Mouse (Mus musculus) lung, adult 2 months (tissue): ENCODE data around the gene Arpc2. TPM values are rescaled to one million over a fixed set of nuclear protein-coding genes. Genes with fewer than 3 reads are reported as not detected.
A peak's percentile ranks its signal among the peaks of the same experiment; 100 is the strongest.

ENCODE experiments used
- DNase-seq: peaks from one replicate; pipeline ENCODE4 v3.0.0; 2022
- H3K4me1 ChIP-seq: fragments of 200-500 bp; 2 replicates; pipeline ENCODE4 v1.6.1; 2011; ENCODE audit warnings: low read length; ENCODE audit not compliant: control insufficient read depth, insufficient read depth
- H3K4me3 ChIP-seq: fragments of 200-500 bp; replicated peaks from 2 replicates; pipeline ENCODE3; 2011; ENCODE audit warnings: low read depth, mild to moderate bottlenecking, control low read depth, low read length; ENCODE audit errors: extremely low read depth
- CTCF ChIP-seq: fragments of 200-500 bp; IDR thresholded peaks from 2 replicates; pipeline ENCODE4 v1.5.1; 2011; ENCODE audit warnings: mild to moderate bottlenecking, low read length, control low read depth; ENCODE audit not compliant: insufficient read depth
- POLR2A ChIP-seq: fragments of 200-500 bp; IDR thresholded peaks from 2 replicates; pipeline ENCODE4 v1.6.1; 2011; ENCODE audit warnings: low read depth, mild to moderate bottlenecking, control low read depth, low read length, borderline replicate concordance; ENCODE audit errors: extremely low read depth
- WGBS: fragments of 180-500 bp; shearing (Covaris S2); methylation state at CpG from one replicate; pipeline ENCODE4 v1.1.7; 2018; 5-methylcytosine and 5-hydroxymethylcytosine counted together
- polyA plus RNA-seq: library from polyadenylated mRNA; depleted of rRNA; stranded (reverse); fragments of >200 nt; gene quantifications from 2 replicates; pipeline ENCODE4 v1.2.3, GENCODE M21; 2012

Arpc2 gene
- polyA plus RNA-seq, 1 experiment: 180 TPM

DNA sequence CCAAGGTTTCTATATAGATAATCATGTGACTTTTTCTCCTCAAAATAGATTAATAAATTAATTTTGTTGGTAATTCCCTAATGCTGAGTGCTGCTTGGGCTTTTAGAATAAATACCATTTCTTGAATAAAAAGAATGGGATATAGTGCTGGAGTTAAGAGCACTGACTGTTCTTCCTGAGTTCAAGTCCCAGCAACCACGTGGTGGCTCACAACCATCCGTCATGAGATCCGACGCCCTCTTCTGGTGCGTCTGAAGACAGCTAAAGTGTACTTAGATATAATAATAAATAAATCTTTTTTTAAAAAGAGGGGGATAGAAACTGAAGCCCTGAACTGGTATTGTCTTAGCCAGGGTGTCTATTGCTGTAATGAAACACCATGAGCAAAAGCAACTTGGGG is 32.4 kb upstream of the Arpc2 start:
- H3K4me1 ChIP-seq: no peaks in the 10 kb centered on the region
- WGBS: 45% methylated on average over 5 of the region's 5 CpGs
- TF ChIP-seq CTCF (no peak), POLR2A (no peak)
- DNase-seq: no peak
- no peak overlapping the region for H3K4me3 ChIP-seq

DNA sequence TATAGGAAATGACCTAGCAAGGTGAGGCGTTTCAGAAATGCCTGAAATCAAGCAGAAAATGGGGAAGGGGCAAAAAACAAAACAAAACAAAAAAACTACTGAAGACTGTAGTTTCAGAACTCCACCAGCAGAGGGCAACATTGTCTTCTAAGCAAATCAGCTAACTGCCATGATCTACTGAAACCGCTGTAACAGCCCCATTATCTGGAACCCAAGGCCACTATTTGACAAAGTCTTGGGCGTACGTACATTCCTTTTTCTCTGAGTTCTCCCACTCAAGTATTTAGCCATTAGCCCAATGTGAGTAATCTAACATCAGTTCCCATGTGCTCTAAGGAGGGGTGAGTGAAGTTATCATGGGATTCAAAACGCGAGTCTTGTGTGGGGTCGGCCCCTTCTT is 30.0 kb upstream of the Arpc2 start:
- DNase-seq: peak; percentile 15
- Histone ChIP-seq H3K4me3 (no peak overlapping the region), H3K4me1 (no peaks in the 10 kb centered on the region)
- TF ChIP-seq POLR2A (no peak), CTCF (no peak)
- WGBS: 46% methylated on average over 7 of the region's 7 CpGs

DNA sequence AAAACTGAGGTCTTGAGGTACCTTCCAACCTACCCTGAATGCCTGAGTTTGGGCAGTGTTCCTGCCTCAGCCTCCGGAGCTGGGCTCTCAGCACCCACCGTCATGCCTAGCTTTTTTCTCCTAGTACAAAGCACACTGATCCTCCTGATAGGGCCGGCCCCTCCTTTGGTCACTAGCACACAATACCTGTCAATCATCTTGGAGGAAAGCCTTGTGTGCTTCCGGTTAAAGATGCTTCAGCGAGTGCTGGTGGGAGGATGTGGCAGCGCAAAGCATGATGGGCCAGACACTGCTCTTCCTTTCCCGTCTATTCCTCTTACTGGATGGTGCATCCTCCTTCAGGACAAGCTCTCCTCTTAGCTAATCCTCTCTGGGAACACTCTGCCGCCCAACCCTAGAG is 29.2 kb upstream of the Arpc2 start:
- no peak for TF ChIP-seq CTCF
- no peak for TF ChIP-seq POLR2A
- DNase-seq: no peak
- 56% methylated on average over 8 of the region's 8 CpGs for WGBS
- H3K4me1 ChIP-seq: no peaks in the 10 kb centered on the region
- H3K4me3 ChIP-seq: no peak overlapping the region

DNA sequence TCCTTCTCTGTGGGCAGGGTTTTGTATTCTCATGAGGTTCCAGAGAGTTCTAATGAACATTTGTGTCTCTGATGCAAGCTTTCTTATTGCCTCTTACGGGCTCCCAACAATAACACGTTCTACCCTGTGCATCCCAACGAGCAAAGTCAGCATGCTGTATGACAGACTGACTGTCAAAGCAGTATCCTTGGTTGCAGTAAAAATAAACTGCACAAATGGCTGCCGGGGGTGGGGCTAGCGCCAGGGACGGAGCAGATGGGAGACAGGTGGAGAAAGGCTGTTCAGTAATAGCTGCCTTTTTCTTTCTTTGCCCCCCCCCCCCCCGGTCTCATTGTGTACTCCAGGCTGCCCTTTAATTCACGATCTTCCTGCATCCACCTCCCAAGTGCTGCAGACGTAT is 28.0 kb upstream of the Arpc2 start:
- WGBS: 54% methylated on average over 9 of the region's 9 CpGs
- no peak for DNase-seq
- Histone ChIP-seq H3K4me1 (no peaks in the 10 kb centered on the region), H3K4me3 (no peak overlapping the region)
- TF ChIP-seq CTCF: no peak
- TF ChIP-seq POLR2A: no peak

DNA sequence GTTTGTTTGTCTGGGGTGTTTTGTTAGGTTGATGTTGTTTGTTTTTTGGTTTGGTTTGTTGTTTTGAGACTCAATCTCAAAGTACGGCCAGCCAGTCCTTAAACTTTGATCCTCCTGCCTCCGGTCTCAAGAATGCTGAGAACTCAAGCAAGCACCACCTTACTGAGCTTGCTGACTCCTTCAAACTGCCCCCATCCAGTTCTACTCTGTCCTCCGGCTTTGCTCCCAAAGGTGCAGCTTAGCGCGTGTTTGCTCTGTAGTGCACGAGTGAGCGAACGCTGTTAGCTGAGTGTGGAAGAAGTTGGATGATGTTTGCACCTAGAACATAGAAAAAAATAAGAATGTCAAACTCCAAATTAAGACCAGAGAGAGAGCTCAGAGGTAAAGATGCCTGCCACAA is 26.9 kb upstream of the Arpc2 start:
- no peak overlapping the region for H3K4me3 ChIP-seq
- no peak for DNase-seq
- WGBS: 74% methylated on average over 8 of the region's 8 CpGs
- TF ChIP-seq POLR2A (no peak), CTCF (no peak)
- H3K4me1 ChIP-seq: no peaks in the 10 kb centered on the region

DNA sequence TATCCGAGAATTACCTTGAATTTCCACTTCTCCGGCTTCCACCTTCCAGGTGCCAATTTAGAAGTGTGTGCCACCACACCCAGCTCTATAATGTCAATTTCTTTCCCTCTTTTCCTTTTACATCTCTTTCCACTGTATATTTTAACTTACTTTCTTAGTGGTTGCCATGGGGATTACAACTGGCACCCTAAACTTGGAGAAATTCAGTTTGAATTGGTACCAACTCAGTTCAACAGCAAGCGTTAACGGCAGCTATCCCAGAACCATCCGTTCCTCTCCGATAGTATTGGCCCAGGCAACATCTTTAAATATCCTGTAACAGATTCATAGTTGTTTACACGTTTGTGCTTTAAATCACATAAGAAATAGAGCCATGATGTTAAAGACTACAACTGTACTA is 16.0 kb upstream of the Arpc2 start:
- Histone ChIP-seq H3K4me3 (no peak overlapping the region), H3K4me1 (no peaks in the 10 kb centered on the region)
- WGBS: 87% methylated on average over 7 of the region's 7 CpGs
- no peak for DNase-seq
- TF ChIP-seq CTCF (no peak), POLR2A (no peak)

DNA sequence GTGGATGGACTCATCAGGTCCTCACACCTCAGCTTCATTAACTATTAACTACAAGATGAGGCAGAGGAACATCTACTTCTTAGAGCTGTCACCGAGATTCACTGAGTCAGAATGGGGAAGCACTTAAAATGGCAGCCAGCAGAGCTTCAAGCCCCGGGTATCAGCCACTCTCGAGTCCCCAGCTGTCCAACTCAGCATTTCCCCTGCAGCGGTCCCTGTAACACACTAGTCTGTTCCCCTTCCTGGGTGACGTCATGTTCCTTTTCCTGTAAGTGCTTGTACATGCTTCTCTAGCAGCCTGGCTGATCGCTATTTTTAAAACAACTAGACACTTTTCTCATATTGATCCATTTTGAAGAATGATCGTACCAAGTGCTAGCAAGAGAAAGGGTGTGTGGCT is 8.6 kb upstream of the Arpc2 start:
- TF ChIP-seq CTCF (no peak), POLR2A (no peak)
- peak; percentile 19 for DNase-seq

DNA sequence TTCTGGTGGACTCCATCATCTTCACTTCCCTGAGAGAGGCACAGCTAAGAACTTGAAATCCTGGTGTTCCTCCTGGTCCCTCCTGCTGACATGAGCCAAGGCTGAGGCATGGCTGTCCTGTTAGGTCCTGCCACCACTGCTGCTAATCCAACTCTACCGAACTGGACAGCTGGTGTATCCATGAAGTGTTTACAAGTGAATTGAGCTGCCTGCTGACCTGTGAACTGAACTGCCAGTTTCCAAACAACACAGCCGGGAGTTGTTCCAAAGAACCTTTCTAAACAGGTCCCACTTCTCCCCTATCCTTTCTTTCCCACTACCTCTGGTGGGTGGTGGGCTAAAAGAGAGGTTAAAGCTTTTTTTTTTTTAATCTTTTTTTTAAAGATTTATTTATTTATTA is 5.9 kb upstream of the Arpc2 start:
- TF ChIP-seq POLR2A: no peak
- no peak for TF ChIP-seq CTCF
- no peak overlapping the region for H3K4me3 ChIP-seq
- no peak for DNase-seq
- WGBS: 43% methylated on average over 2 of the region's 2 CpGs
- H3K4me1 ChIP-seq: peaks cover 4% of the 10 kb centered on the region; the same call in 1 of the 2 replicates

More for the DNA sequence above, 8.6 kb upstream of the Arpc2 start:
- WGBS: 31% methylated on average over 7 of the region's 7 CpGs
- H3K4me1 ChIP-seq: peaks cover 4% of the 10 kb centered on the region; the same call in 1 of the 2 replicates
- no peak overlapping the region for H3K4me3 ChIP-seq

DNA sequence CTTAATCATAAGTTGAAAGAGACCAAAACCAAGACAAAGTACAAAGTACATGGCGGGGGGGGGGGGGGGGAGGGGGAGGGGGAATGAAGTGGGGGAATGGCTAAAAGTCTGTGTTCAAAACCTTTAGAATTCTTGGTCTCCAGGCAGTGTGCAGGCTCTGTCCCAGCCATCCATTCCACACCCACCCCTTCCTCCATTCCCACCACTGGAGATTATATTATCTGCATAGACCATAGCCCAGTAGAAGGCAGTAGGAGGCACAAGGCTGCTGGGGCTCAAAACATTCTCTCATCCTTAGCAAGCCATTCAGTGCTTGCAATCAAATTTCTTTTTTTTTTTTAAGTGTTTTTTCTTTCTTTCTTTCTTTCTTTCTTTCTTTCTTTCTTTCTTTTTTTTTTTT is 4.9 kb upstream of the Arpc2 start:
- no peak for DNase-seq
- peaks cover 4% of the 10 kb centered on the region; the same call in 1 of the 2 replicates for H3K4me1 ChIP-seq
- TF ChIP-seq CTCF (no peak), POLR2A (no peak)
- 71% methylated on average over 1 of the region's 1 CpGs for WGBS
- H3K4me3 ChIP-seq: no peak overlapping the region

DNA sequence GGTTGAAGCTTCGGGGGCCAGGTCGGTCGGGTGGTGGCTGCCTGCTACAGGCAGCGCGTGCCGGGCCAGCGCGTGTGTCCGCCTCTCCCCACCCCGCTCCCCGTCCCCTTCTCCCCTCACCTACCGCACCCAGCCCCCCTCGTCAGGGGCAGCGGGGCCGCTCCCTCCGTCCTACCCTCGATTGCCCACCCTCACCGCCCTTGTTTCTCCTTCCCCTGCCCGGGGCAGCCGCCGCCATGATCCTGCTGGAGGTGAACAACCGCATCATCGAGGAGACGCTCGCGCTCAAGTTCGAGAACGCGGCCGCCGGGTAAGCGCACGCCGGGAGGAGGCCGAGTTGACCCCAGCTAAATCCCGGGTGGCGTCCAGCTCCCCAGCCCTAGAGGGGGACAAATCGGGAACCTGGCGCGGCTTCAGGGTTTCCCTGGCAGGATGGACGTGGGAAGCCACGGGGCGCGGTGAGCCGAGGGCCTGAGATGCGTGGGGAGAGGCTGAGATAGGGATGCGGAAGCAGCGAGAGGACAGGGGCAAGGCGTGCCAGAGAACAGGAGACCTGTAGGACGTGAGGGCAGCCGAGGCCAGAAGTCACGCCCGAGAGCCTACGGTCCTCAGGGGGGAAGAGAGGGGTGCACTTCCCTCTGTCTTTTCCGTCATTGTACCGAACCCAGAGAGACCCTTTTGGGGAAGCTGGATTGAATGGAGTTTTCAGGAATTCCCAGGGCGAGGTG is 870 bp downstream of the Arpc2 start:
- Histone ChIP-seq H3K4me3 (peak overlapping the region; percentile 81), H3K4me1 (peaks cover 19% of the 10 kb centered on the region)
- DNase-seq: peak; percentile 60
- peak; percentile 28; the same call in 1 of the 2 replicates for TF ChIP-seq POLR2A
- no peak for TF ChIP-seq CTCF
- WGBS: under 1% methylated on average over 53 of the region's 57 CpGs

DNA sequence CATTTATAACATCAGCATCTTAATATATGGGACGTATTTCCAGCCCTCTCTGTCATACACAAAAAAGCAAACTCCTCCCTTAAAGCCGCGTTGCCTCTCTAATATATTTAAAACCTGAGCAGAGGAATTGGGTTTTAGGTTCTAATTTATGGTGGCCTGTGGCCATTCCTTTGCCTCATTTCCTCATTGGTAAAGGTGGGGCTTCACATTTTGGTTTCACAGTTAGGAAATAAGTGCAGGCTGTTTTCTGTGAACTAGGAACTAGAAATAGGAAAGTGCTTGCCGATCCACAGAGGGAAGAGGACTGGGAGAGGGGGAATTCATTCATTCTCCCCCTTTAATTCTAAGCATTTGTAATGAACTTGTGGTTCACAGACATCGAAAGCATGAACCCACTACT is 1.8 kb downstream of the Arpc2 start:
- TF ChIP-seq CTCF (no peak), POLR2A (no peak)
- no peak for DNase-seq
- Histone ChIP-seq H3K4me1 (peaks cover 25% of the 10 kb centered on the region), H3K4me3 (peak overlapping the region; percentile 41)
- 9% methylated on average over 5 of the region's 5 CpGs for WGBS
